Mouse (Mus musculus): ENCODE data around the gene Crct1. TPM values are rescaled to one million over a fixed set of nuclear protein-coding genes. Genes with fewer than 3 reads are reported as not detected.

Gene Crct1
- polyA plus RNA-seq (2017; shearing (Covaris generic)): not detected

DNA sequence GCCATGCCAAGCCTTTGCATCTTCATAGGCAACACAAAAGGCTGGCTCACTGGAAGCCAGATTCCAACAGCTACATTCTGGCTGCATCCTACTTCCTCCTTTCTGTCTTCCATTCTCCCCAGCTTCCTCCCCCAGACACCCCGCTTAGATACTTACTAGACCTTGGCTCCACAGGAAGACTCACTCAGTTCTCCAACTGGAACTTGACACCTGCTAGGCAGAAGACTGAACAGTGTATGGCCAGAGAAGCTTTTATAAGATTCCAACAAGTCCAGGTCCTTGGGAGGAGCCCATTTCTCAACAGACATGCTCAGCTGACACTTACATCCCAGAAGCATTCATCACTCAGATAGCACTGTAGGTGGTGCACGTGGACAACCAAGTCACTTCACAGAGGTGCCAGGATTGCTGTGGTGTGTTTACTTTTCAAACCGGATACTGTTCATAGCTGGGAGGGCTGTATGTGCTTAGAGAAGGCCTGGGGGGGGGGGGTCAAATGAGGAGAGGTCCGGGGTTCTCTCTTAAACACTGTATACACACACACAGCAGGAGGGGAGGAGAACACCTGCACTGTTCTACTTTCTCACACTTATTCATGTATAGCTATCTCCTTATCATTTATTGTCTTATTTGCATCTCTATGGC is at the start of gene Crct1:
Gene Crct1, minus strand, starts transcription at position 228 of the 645 bp plus-strand sequence.

DNA sequence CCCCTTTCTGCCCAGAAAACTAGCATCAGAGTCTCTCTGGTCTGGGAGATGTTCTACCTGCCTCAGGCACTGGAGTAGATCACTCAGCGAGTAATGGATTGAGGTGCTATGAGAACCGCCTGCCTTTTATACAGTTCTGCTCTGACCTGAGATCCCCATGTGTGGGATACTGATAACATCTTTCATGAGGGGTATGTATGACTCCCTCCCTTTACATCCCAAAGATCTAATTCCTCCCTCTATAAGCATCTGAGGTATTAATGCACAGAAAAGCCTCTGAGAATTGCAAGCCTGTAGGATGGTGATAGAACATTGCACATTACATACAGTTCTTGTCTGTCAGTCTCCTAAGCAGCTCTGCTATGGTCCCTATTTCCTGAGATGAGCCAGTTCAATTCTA is 3.5 kb upstream of the Crct1 start, which contains the start of gene Lce1m:
Gene Lce1m, minus strand, starts transcription at position 101 of the 400 bp plus-strand sequence.

DNA sequence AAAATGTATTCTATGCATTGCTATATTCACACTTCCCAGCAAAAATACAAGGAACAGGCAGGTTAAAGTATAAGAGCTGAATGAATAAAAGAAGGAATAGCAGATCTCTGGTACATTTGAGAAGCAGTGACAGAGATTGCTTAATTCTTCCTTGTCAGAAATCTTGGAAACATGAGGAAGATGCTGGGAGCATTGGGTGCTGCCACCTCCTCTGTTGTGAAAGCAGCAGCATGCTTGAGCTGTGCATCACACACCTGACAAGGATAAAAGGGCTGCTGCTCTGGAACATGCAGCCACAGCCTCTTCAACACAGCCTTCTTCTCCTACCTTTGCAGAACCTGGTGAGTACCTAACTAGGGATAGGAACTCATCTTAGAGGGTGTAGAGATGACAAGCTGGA is 23.6 kb downstream of the Crct1 start, which contains the start of gene Lce3f:
Gene Lce3f, plus strand, starts transcription at position 301 of the 400 bp plus-strand sequence.

DNA sequence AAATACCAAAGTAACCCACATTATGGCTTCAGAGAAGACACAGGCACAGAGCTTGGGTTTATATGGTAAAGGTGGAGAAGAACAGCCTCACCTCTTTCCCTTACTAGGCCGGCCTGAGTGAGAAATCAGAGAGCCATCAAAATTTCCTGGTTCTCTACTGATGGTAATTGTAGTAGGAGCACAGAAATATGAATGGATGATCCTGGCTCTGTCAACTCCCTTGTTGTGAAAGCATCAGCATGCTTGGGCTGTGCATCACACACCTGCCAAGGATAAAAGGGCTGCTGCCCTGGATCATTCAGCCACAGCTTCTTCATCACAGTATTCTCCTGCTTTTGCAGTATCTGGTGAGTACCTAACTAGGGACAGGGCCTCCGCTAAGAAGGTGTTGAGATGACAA is 48.7 kb downstream of the Crct1 start, which contains the start of gene Lce3e:
Gene Lce3e, plus strand, starts transcription at position 301 of the 400 bp plus-strand sequence.

Other genes with a start within 250 kb of the Crct1 start
- gene Lce1i, start 236.8 kb downstream of the Crct1 start, polyA plus RNA-seq (2017; shearing (Covaris generic)): not detected
- gene Lce1j, start 225.2 kb downstream of the Crct1 start, polyA plus RNA-seq (2017; shearing (Covaris generic)): not detected
- not detected for gene Lce1k, start 207.8 kb downstream of the Crct1 start, polyA plus RNA-seq (2017; shearing (Covaris generic))
- gene Kprp, start 188.4 kb downstream of the Crct1 start, polyA plus RNA-seq (2017; shearing (Covaris generic)): not detected
- not detected for gene Lce1l, start 164.4 kb downstream of the Crct1 start, polyA plus RNA-seq (2017; shearing (Covaris generic))
- gene 2310050C09Rik, start 145.5 kb downstream of the Crct1 start, polyA plus RNA-seq (2017; shearing (Covaris generic)): not detected
- not detected for gene Lce3a, start 89.5 kb downstream of the Crct1 start, polyA plus RNA-seq (2017; shearing (Covaris generic))
- not detected for gene Lce3b, start 82.7 kb downstream of the Crct1 start, polyA plus RNA-seq (2017; shearing (Covaris generic))
- gene Lce3c, start 71.2 kb downstream of the Crct1 start, polyA plus RNA-seq (2017; shearing (Covaris generic)): not detected
- gene Lce3d, start 58.3 kb downstream of the Crct1 start, polyA plus RNA-seq (2017; shearing (Covaris generic)): not detected
- not detected for gene Lce3e, start 48.6 kb downstream of the Crct1 start, polyA plus RNA-seq (2017; shearing (Covaris generic))
- gene Lce3f, start 23.5 kb downstream of the Crct1 start, polyA plus RNA-seq (2017; shearing (Covaris generic)): not detected
- gene Lce1m, start 3.4 kb upstream of the Crct1 start, polyA plus RNA-seq (2017; shearing (Covaris generic)): not detected
- gene Gm4858, start 53.1 kb upstream of the Crct1 start, polyA plus RNA-seq (2017; shearing (Covaris generic)): 0.40 TPM
- not detected for gene Crnn, start 129.1 kb upstream of the Crct1 start, polyA plus RNA-seq (2017; shearing (Covaris generic))
- not detected for gene Flg2, start 181.6 kb upstream of the Crct1 start, polyA plus RNA-seq (2017; shearing (Covaris generic))

Measured in CD4-positive, CD25-positive, alpha-beta regulatory T cell, adult 9 weeks (primary cell).